Mouse (Mus musculus) lung, adult 2 months (tissue): ENCODE measurements at regions not wholly inside any gene's neighbourhood (a gene's known extent, or its start where the extent isn't known, plus 50 kb on each side); places are given as distances from the start of the nearest gene placed in this dataset.

Experiments
- DNase-seq: peaks from one replicate; pipeline ENCODE4 v3.0.0; 2022
- H3K4me1 ChIP-seq: fragments of 200-500 bp; 2 replicates; pipeline ENCODE4 v1.6.1; 2011; ENCODE audit warnings: low read length; ENCODE audit not compliant: control insufficient read depth, insufficient read depth
- H3K4me3 ChIP-seq: fragments of 200-500 bp; replicated peaks from 2 replicates; pipeline ENCODE3; 2011; ENCODE audit warnings: low read depth, mild to moderate bottlenecking, control low read depth, low read length; ENCODE audit errors: extremely low read depth
- CTCF ChIP-seq: fragments of 200-500 bp; IDR thresholded peaks from 2 replicates; pipeline ENCODE4 v1.5.1; 2011; ENCODE audit warnings: mild to moderate bottlenecking, low read length, control low read depth; ENCODE audit not compliant: insufficient read depth
- POLR2A ChIP-seq: fragments of 200-500 bp; IDR thresholded peaks from 2 replicates; pipeline ENCODE4 v1.6.1; 2011; ENCODE audit warnings: low read depth, mild to moderate bottlenecking, control low read depth, low read length, borderline replicate concordance; ENCODE audit errors: extremely low read depth
- WGBS: fragments of 180-500 bp; shearing (Covaris S2); methylation state at CpG from one replicate; pipeline ENCODE4 v1.1.7; 2018; 5-methylcytosine and 5-hydroxymethylcytosine counted together

- TF ChIP-seq CTCF = no peak
- H3K4me1 ChIP-seq = no peaks in the 10 kb centered on the region
- no peak overlapping the region for H3K4me3 ChIP-seq
- DNase-seq = no peak
- 45% methylated on average over 3 of the region's 3 CpGs for WGBS
Observed at GRCm38 (mm10) chr1:73236867-73237266, 221.2 kb upstream of the Tnp1 start.

- DNase-seq = no peak
- TF ChIP-seq CTCF (no peak), POLR2A (no peak)
- Histone ChIP-seq H3K4me3 (no peak overlapping the region), H3K4me1 (no peaks in the 10 kb centered on the region)
Observed at GRCm38 (mm10) chr1:73233636-73234035, 217.9 kb upstream of the Tnp1 start.

- 84% methylated on average over 3 of the region's 3 CpGs for WGBS
- no peak overlapping the region for H3K4me3 ChIP-seq
- H3K4me1 ChIP-seq = no peaks in the 10 kb centered on the region
- DNase-seq = no peak
- TF ChIP-seq CTCF = no peak
Observed at GRCm38 (mm10) chr1:73233041-73233440, 217.3 kb upstream of the Tnp1 start.

- H3K4me1 ChIP-seq = no peaks in the 10 kb centered on the region
- WGBS = 78% methylated on average over 1 of the region's 1 CpGs
- H3K4me3 ChIP-seq = no peak overlapping the region
- no peak for TF ChIP-seq POLR2A
- no peak for TF ChIP-seq CTCF
- DNase-seq = no peak
Observed at GRCm38 (mm10) chr1:73230611-73231010, 214.9 kb upstream of the Tnp1 start.

- no peak overlapping the region for H3K4me3 ChIP-seq
- WGBS = 91% methylated on average over 8 of the region's 8 CpGs
- no peaks in the 10 kb centered on the region for H3K4me1 ChIP-seq
- TF ChIP-seq POLR2A (no peak), CTCF (no peak)
- DNase-seq = no peak
Observed at GRCm38 (mm10) chr1:73227246-73227645, 211.5 kb upstream of the Tnp1 start.

GRCm38 (mm10) chr1:73221863-73222262, 206.2 kb upstream of the Tnp1 start:
- no peak overlapping the region for H3K4me3 ChIP-seq
- no peak for DNase-seq

GRCm38 (mm10) chr1:73214305-73214946, 198.7 kb upstream of the Tnp1 start:
- WGBS = 57% methylated on average over 5 of the region's 5 CpGs
- no peak for TF ChIP-seq CTCF
- no peak for TF ChIP-seq POLR2A
- Histone ChIP-seq H3K4me3 (no peak overlapping the region), H3K4me1 (no peaks in the 10 kb centered on the region)
- no peak for DNase-seq

More at GRCm38 (mm10) chr1:73221863-73222262, 206.2 kb upstream of the Tnp1 start:
- no peaks in the 10 kb centered on the region for H3K4me1 ChIP-seq
- TF ChIP-seq CTCF = no peak
- no peak for TF ChIP-seq POLR2A
- WGBS = 21% methylated on average over 2 of the region's 2 CpGs

- no peaks in the 10 kb centered on the region for H3K4me1 ChIP-seq
- 54% methylated on average over 8 of the region's 8 CpGs for WGBS
- H3K4me3 ChIP-seq = no peak overlapping the region
- no peak for DNase-seq
- TF ChIP-seq POLR2A = no peak
- TF ChIP-seq CTCF = no peak
Observed at GRCm38 (mm10) chr1:73207421-73207820, 191.7 kb upstream of the Tnp1 start.

- H3K4me3 ChIP-seq = no peak overlapping the region
- TF ChIP-seq CTCF (no peak), POLR2A (no peak)
- 95% methylated on average over 1 of the region's 1 CpGs for WGBS
- DNase-seq = no peak
- H3K4me1 ChIP-seq = no peaks in the 10 kb centered on the region
Observed at GRCm38 (mm10) chr1:73205788-73206187, 190.1 kb upstream of the Tnp1 start.

- 33% methylated on average over 2 of the region's 2 CpGs for WGBS
- no peak for TF ChIP-seq CTCF
- TF ChIP-seq POLR2A = no peak
Observed at GRCm38 (mm10) chr1:73200112-73200511, 184.4 kb upstream of the Tnp1 start.

More at GRCm38 (mm10) chr1:73200112-73200511, 184.4 kb upstream of the Tnp1 start:
- no peak overlapping the region for H3K4me3 ChIP-seq
- H3K4me1 ChIP-seq = no peaks in the 10 kb centered on the region
- no peak for DNase-seq
